ENCODE assay signal across 20 mouse cellular contexts in the genomic region with DNA sequence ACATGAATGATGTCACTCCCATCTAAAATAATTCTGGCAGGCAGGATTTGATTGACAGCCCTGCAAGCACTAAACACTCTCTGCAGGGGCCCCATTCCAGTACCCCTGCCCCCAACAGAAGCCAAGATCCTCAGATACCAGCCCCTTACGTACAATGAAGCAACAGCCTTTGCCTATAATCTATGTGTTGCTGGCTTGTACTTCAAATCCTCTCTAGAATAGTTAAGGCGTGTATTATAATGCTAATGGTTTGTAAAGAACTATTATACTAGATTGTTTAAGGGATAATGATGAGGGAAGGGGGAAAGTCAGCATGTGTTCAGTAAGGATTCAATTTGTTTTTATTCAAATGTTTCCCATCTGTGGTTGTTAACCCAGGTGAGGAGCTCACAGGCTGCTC.
DNase-seq lines count a peak whose midpoint lies in the region; ATAC-seq and TF ChIP-seq lines count a peak whose summit lies in the region.
"Had no signal": no experiment of that assay in that cellular context is flagged by ENCODE, and none has a peak within 500 bp of the region (broad histone marks: within the 10 kb centered on the region; RNA-seq: fewer than 3 reads in every experiment).

No protein-coding gene starts in this region.

- H3K9me3 ChIP-seq in ES-Bruce4 (replicated peaks; ENCODE audit: control insufficient read depth, insufficient read depth, low read length, poor library complexity, severe bottlenecking): no peaks in the 10 kb centered on the region
- no peaks in the 10 kb centered on the region for H3K9me3 ChIP-seq in embryonic facial prominence, embryonic 10.5 days
- H3K9me3 ChIP-seq in forebrain, embryonic 16.5 days (ENCODE audit: control insufficient read depth, low read length): no peaks in the 10 kb centered on the region
- H3K9me3 ChIP-seq: embryonic facial prominence, embryonic 13.5 days; heart, embryonic 13.5 days; kidney, embryonic 15.5 days; liver, embryonic 13.5 days had no signal

- WGBS in embryonic facial prominence, embryonic 10.5 days: 44% methylated on average over 2 of the region's 2 CpGs
- 10% methylated on average over 2 of the region's 2 CpGs for WGBS in forebrain, embryonic 16.5 days

- peak; percentile 75 for ATAC-seq in forebrain, embryonic 16.5 days
- no peak for ATAC-seq in activated CD4-positive, CD25-positive, alpha-beta regulatory T cell, adult 4 months
- ATAC-seq: hindbrain, postnatal 0 days; intestine, postnatal 0 days had no signal

- no peaks in the 10 kb centered on the region for H3K27me3 ChIP-seq in ES-Bruce4 (ENCODE audit: control insufficient read depth, insufficient read depth, low read length, poor library complexity, severe bottlenecking)
- no peaks in the 10 kb centered on the region for H3K27me3 ChIP-seq in embryonic facial prominence, embryonic 10.5 days (replicated peaks; ENCODE audit: low read depth, poor library complexity, severe bottlenecking)
- no peaks in the 10 kb centered on the region for H3K27me3 ChIP-seq in forebrain, embryonic 16.5 days (replicated peaks; ENCODE audit: control insufficient read depth, insufficient read depth, low read length)
- H3K27me3 ChIP-seq: embryonic facial prominence, embryonic 13.5 days; heart, embryonic 13.5 days; kidney, embryonic 15.5 days; liver, embryonic 13.5 days had no signal

- TF ChIP-seq CTCF in ES-Bruce4 (IDR thresholded peaks at IDR 0.05; ENCODE audit: low read depth, low read length): no peak

- H3K4me1 ChIP-seq in ES-Bruce4 (ENCODE audit: control insufficient read depth, insufficient read depth, low read length): no peaks in the 10 kb centered on the region
- H3K4me1 ChIP-seq in embryonic facial prominence, embryonic 10.5 days: peaks cover 20% of the 10 kb centered on the region
- H3K4me1 ChIP-seq in forebrain, embryonic 16.5 days (replicated peaks; ENCODE audit: control insufficient read depth, insufficient read depth, low read length): peaks cover 26% of the 10 kb centered on the region
- H3K4me1 ChIP-seq: embryonic facial prominence, embryonic 13.5 days; liver, embryonic 13.5 days had no signal

- H3K27ac ChIP-seq in ES-Bruce4 (ENCODE audit: insufficient read depth, low read length): peak overlapping the region; percentile 28; the same call in 1 of the 2 replicates
- peak overlapping the region; percentile 14; the same call in 1 of the 2 replicates for H3K27ac ChIP-seq in embryonic facial prominence, embryonic 10.5 days (replicated peaks)
- H3K27ac ChIP-seq in forebrain, embryonic 16.5 days (ENCODE audit: low read length): peak overlapping the region; percentile 32; the same call in 1 of the 2 replicates
- H3K27ac ChIP-seq: embryonic facial prominence, embryonic 13.5 days; heart, embryonic 13.5 days; hindbrain, postnatal 0 days; kidney, embryonic 15.5 days; liver, embryonic 13.5 days had no signal

- TF ChIP-seq EP300 in ES-Bruce4 (IDR thresholded peaks at IDR 0.05; ENCODE audit: insufficient read depth, low read depth, low read length): no peak

- no peak overlapping the region for H3K4me2 ChIP-seq in forebrain, embryonic 16.5 days (ENCODE audit: low read length)
- H3K4me2 ChIP-seq: embryonic facial prominence, embryonic 13.5 days; heart, embryonic 13.5 days; kidney, embryonic 15.5 days; liver, embryonic 13.5 days; lung, embryonic 14.5 days had no signal

- no peak overlapping the region for H3K9ac ChIP-seq in ES-Bruce4 (ENCODE audit: low read depth, poor library complexity, severe bottlenecking)
- no peak overlapping the region for H3K9ac ChIP-seq in forebrain, embryonic 16.5 days (replicated peaks; ENCODE audit: low read depth, low read length)
- H3K9ac ChIP-seq: embryonic facial prominence, embryonic 13.5 days; heart, embryonic 13.5 days; kidney, embryonic 15.5 days; liver, embryonic 13.5 days; lung, embryonic 14.5 days had no signal

- TF ChIP-seq POLR2A in ES-Bruce4 (IDR thresholded peaks at IDR 0.05; ENCODE audit: insufficient read depth, low read length): no peak

- H3K36me3 ChIP-seq in ES-Bruce4 (ENCODE audit: control insufficient read depth, insufficient read depth, low read length, poor library complexity, severe bottlenecking): no peaks in the 10 kb centered on the region
- H3K36me3 ChIP-seq in embryonic facial prominence, embryonic 10.5 days (replicated peaks): no peaks in the 10 kb centered on the region
- H3K36me3 ChIP-seq in forebrain, embryonic 16.5 days (ENCODE audit: control insufficient read depth, insufficient read depth): no peaks in the 10 kb centered on the region
- H3K36me3 ChIP-seq: embryonic facial prominence, embryonic 13.5 days; heart, embryonic 13.5 days; kidney, embryonic 15.5 days; liver, embryonic 13.5 days had no signal

- peak; percentile 23 for DNase-seq in heart, adult 11 months
- no peak for DNase-seq in heart, adult 18-20 months
- DNase-seq in embryonic facial prominence, embryonic 10.5 days (ENCODE audit: low spot score): no peak
- no peak for DNase-seq in heart, adult 9 months (ENCODE audit: low spot score in 2 of 2)
- no peak for DNase-seq in spleen, adult 18-20 months
- DNase-seq: adrenal gland, adult 8-10 months; cerebellum, adult 9-11 months; kidney, postnatal 4 days; liver, embryonic 13.5 days; lung, embryonic 14.5 days; lung, postnatal 36 days; retina, postnatal 1 day had no signal

- no peak overlapping the region for H3K4me3 ChIP-seq in ES-Bruce4 (ENCODE audit: low read depth, low read length)
- H3K4me3 ChIP-seq in embryonic facial prominence, embryonic 10.5 days: no peak overlapping the region
- H3K4me3 ChIP-seq in forebrain, embryonic 16.5 days (replicated peaks; ENCODE audit: low read length): no peak overlapping the region
- H3K4me3 ChIP-seq: embryonic facial prominence, embryonic 13.5 days; heart, embryonic 13.5 days; kidney, embryonic 15.5 days; liver, embryonic 13.5 days had no signal
